Mouse (Mus musculus): ENCODE results near the gene Rcan3.

The Rcan3 gene

DNA sequence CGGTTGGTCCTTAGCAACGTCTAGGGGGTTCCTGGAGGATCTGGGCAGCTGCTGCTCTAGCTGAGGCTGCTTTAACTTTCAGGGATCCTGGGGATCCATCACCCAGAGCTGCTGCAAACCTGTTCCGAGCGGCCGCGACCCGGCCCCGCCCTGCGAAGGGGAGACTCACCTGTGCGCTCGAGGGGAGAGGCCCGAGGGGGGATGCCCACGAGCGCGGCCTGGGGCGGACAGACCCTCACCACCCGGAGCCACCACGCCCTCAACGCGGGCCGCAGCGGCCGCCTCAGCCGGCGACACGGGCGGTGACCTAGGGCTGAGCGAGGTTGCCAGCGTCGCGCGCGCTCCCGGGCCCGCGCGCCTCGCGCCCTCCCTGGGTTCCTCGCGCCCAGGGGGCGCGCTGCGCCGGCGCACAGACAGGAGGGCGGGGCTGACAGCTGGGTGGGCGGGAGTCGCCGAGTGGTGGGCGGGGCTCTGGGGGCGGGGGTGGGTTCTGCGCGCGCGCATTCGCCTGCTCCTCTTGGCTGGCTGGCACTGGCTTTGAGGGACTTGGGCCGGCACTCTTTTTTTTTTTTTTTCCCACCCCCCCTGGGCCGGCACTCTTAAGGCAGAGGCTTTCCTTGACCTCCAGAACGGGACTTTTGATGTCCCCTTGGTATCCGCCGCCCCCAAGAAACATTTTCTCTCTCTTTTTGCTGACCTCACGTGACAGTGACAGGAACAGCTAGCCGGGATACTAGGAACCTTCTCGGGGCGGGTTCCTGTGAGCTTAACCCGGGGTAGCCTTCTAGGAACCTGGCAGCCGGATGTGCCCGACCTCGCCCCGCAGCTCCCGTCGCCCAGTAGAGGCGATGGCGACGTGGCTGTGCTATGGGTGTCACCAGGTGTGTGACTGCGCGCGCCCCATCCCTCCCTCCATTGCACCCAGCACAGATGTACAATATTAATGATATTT lies at the start of gene Rcan3:
Gene Rcan3, minus strand, starts transcription at position 411 of the 952 bp plus-strand sequence.
- peak; percentile 82 to 85 for DNase-seq

DNA sequence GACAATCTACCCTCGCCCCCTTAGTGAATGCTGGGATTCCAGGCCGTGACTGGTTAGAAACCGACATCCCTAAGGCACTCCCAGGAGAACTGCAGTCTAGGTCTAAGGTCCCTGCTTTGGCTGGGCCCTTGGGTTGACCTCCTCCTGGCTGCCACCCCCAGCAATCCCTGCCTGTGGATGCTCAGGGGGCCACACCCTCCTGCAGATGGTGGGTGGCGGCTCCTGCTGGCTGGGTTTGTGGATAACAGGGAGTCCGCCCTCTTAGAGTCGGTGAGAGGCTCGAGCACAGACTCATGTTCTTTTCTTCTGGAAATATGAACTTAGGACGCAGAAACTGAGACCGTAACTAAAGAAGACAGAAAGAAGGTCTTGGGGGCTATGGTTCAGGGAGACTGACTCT lies 46.7 kb upstream of the Rcan3 start:
- DNase-seq = no peak

DNA sequence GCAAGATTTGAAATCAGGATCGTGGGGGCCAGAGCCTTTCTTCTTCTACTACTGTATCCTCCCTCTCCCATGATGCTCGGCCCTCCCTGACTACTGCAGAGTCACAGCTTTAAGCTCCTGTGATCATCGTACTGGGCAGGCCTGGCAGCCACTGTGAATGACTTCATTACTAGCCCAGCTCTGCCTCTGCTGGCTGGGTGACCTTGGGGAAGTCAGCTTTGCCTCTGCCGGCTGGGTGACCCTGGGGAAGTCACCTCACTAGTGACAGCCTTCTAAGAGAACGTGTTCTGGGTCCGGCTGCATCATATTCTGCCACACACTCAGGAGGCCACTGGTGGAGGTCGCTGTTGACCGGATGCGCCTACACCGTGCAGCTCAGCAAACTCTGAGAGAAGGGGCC lies 44.2 kb upstream of the Rcan3 start:
- DNase-seq = no peak

DNA sequence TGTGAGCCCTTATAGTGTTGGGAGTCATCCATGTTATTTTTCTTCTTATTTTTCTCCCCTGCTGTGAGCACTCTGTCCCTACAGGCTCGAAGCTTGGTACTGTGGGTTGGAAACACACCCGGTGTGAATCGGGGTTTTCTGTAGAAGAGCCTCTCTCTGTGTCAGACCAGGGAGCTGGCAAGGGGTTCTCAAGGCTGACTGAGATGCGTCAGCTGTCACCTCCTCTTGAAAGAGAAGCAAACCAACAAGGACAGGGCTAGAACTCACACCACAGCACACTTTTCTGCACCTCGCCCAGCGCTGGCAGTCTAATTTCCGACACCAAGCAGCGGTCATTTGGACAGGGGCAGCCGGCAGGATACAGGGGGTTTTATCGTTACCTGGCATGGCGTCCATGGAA lies 29.8 kb upstream of the Rcan3 start:
- DNase-seq = no peak

DNA sequence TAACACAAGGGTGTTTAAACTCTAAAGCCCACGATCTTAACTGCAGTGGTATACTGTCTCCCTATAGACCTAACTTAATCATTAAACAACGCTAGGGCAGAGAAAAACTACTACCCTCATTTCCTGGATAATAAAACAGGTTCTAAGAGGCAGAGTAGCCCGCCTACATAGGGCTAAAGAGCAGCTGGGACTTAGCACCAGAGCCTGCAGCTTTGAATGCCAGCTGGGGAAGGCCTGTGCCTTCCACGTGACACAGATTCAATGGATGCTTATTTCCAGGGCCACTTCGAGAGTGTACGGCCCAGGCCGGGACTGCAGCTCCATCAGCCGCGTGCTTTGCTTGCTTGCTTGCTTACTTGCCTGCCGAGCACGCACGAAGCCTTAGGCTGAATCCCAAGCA lies 19.9 kb upstream of the Rcan3 start:
- DNase-seq = no peak

DNA sequence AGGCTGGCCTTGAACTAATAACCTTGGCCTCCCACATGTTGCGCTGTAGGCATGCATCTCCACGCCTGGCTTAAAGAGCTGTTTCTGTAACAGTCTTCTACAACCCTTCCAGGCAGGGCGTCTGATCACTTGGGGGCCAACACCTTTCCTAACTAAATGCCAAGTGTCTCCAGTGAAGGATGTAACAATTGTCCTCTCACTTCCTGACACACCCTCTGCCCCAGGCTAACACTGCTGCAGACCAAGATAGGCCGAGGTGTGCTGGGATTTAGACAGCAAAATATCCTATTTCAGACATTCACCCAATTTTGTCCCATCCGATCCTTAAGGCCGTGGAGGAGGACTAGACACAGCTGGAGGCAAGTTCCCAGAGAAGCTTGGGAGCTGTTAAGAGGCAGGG lies 19.5 kb upstream of the Rcan3 start:
- DNase-seq = no peak

DNA sequence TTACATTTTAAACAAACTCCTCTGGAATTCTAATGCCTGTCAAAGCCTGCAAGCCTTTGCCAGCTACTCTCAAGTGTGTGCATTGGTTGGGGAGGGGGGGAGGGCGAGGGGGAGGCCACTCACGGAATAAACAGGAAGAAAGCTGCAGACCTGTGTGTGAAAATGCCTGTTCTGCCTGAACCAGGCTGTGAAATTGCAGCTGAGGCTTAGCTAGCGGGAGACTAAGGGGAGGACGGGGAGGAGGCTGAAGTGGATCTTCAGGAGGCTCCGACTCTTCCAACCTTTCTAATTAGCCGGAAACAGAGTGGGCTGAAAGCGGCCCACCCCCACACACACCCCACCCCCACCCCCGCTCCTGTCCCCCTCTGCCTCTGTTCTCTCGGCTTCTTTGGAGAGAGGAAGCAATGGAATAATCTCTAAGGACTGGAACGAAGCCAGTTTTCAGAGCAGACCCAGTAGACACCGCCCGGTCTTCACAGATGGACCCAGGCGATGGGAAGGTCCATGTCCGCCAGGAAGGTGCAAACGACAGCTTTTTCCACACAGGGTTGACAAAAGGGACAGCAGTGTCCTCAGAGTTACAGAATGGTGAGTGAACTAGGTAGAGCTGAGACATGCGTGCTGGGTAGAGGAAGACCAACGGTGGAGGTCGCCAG lies 17.8 kb upstream of the Rcan3 start:
- no peak for DNase-seq

DNA sequence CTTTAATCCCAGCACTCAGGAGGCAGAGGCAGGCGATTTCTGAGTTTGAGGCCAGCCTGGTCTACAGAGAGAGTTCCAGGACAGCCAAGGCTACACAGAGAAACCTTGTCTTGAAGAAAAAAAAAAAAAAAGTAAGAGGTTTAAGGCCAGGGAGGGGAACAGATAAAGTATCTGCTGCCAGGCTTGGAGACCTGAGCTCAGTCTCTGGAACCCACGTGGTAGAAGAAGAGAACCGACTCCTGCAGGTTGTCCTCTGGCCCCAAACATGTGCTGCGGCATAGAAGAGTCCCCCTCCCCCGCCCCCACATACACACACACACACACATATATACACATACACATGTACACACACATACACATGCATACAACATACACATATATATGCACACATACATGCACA lies 8.8 kb upstream of the Rcan3 start:
- no peak for DNase-seq

DNA sequence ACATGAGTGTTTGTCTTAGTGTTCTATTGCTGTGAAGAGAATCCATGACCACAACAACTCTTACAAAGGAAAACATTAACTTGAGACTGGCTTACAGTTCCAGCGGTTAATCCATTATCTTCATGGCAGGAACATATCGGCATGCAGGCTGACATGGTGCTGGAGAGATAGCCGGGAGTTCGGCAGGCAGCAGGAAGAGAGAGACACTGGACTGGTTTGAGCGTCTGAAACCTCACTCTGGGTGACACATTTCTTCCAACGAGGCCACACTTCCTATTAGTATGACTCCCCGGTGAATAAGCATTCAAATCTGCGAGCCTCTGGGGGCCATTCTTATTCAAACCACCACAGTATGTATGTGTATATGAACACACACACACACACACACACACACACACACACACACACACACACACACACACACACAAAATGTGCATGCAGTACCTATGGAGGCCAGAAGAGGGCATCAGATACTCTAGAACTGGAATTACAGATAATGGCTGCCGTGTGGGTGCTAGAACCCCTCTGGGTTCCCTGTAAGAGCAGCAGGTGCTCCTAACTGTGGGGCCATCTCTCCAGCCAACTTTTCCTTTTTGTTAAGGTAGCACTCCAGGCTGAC lies 6.4 kb upstream of the Rcan3 start:
- DNase-seq = peak; percentile 73 to 75

DNA sequence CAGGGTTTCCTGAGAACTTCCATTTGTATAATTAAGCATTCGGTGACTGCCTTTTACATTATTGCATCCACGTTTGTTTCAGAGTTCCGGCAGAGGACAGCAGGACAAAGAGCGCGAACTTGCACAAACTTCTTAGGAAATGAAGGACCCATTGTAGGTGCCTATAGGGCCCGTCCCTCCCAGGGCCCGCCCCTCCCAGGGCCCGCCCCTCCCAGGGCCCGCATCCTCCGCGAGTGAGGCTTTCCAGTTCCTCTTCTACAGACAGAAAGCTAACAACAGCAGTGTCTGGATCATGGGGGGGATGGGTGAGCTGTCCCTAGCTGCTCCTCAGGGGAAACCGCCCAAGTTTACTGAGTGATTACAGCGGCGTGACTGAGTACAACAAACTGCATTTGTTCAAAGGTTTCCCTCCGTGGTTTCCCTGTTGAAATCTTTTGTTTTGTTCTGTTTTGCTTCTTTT lies 5.6 kb upstream of the Rcan3 start:
- DNase-seq = peak; percentile 82 to 83

DNA sequence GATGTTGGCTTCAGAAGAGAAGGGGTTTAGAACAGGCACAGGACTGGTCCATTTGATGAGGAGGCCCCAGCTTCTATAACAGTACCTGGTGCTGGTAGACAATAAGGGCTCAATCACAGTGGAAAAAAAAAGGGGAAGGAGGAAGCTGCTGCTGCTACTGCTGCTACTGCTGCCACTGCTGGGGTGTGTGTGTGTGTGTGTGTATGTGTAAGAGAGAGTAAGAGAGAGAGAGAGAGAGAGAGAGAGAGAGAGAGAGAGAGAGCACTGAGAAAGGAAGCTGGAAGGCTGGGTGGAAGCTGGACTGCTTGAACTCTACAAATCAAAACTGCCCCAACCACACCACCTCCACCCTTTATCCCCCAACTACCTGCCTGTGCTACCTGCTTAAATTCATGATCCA lies 4.3 kb upstream of the Rcan3 start:
- peak; percentile 9 to 10 for DNase-seq

DNA sequence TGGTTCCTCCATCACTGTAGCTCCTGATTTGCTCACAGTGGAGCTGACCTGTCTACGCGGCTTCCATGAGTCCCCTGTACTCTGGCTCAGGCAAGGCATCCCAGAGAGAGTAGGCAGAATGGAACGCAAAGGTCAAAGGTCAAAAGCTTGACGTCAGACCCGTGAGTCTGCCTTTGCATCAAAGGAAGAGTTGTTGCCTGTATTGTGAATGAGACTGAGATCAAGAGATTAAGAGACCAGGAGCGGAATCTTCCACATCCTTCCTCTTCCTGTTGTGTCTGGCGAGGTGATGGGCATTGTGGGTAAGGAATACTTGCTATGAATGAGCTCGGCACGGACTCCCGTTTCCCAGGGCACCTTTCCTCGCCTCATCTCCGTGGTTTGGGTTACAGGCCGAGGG lies 2.6 kb upstream of the Rcan3 start:
- no peak for DNase-seq

DNA sequence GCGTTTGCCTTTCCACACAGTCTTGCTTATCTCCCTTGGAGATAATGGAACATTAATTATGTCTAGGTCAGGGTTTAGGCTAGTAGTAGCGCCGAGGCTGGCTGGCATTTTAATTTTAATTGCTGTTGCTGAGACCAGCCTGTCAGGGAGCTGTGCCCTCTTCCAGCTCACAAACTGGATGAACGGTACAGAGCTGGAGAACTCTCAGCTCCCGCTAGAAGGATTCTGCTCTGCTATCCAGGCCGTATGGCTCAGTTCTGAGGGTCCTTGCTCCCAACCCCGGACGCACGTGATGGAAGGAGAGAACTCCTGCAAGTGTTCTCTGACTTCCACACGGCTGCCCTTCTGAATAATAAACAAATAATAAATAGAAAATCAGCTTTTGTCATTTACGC lies 739 bp upstream of the Rcan3 start:
- no peak for DNase-seq

DNA sequence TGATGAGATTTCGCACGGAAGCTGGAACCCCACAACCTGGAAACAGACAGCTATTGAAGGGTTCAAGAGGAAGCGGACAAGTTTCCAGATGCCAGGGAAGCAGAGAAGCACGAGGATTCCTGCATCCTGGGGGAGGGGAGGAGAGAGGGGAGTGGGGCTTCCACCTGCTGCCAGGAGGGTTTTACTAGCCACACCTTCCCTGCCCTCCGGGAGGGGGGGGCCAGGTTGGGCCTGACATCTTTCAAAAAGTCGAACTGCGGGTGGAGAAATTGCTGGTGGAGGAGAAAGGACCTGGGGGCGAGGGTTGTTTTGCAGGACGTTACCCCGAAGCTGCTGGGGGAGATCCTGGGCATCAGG lies 589 bp downstream of the Rcan3 start:
- no peak for DNase-seq

DNA sequence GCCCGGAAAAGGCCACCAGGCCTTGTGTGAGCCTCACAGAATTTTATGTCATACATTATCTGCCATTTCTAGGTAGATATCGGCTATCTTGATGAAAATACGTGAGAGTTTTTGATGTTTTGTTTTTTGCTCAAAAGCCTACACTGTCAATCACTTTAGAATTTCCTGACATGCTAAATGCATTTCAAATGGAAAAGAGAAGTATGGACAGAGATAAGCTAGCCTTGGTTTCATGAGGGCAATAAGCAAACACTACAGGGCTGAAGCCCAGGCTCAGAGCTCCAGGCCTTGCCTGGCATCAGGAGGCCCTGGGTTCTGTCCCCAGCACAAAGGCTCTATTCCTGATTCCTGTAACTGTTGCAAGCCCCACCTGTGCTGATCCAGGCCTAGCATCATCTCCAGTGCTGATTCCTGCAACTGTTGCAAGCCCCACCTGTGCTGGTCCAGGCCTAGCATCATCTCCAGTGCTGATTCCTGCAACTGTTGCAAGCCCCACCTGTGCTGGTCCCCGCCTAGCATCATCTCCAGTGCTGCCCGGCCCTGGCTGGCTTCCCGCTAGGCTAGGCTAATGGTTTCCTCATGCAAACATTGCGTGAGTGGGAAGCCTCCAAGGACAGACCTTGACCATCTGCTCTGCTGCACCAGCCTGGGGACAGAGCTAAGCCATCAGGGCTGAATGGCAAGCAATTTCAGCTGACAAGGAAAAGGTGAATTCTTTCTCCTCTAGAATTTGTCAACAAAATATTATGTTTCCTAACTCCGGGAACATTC lies 3.5 kb downstream of the Rcan3 start:
- no peak for DNase-seq

DNA sequence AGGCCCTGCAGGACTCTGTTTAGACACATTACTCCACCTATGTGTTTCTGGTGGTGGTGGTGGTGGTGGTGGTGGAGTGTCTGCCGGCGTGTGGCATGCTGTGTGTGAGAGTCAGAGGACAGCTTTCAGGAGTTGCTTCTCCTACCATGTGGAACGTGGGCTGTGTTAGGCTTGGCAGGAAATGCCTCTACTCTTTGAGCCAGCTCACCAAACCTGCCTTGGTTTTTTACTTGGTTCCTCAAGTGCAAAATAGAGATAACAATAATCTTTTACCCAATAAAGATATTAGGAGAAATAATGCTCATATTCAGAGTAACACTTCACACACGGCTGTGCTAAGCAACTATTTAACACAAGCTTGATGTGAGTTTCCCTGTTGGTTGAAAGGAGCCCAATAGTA lies 4.3 kb downstream of the Rcan3 start:
- DNase-seq = no peak

DNA sequence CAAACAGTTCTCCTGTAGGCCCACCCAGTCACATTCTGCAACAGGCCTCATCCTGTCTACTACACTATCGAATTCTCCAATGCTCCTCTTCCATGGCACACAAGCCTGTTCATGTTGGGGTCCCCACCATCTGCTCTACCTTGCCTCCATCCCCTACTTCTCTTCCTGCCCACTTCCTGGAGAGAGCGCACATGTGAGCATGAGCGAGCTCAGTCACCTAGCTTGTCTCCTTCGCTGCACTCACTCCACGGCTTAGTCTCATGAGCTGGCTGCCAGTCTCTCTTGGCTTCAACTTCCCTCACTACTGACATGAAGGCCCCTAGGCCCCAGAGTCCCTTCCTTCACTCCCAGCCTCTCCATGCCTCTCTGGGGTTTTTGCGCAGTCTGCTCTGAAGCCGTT lies 7.1 kb downstream of the Rcan3 start:
- no peak for DNase-seq

DNA sequence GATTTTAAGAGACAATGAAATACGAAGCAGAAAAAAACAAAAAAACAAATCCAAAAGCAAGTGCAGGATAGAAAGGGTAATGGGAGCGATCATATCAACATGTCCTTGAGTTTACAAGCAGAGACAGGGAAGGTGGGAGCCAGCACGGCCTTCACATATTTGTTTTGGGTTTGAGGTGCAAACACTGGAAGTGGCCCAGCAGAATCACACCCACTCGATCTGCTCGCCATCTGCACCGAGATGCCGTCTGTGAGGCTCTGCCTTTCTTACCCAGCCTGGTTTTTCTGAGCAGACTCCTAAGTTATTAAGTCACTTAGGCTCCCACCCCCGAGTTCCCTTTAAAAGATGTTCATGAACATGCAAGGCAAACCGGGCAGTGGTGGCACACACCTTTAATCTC lies 8.0 kb downstream of the Rcan3 start:
- no peak for DNase-seq

DNA sequence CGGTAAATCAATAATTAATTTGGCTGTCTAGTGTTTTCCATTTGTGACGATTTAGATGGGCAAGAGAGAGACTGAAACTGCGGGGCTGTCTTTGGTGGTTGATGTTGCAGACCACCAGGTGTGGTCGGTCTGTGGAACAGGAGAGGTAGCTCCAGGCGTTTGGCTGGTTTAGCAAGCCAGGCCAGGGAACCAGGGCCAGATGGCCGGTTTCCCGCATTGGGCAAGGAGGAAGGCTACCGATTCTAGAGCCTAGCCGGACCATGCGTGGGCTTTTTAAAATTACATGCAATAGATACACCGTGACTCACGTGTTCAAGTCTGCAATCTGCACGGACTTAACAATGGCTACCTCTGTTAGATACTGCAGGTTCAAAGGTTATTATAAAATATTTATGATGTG lies 12.7 kb downstream of the Rcan3 start:
- no peak for DNase-seq

DNA sequence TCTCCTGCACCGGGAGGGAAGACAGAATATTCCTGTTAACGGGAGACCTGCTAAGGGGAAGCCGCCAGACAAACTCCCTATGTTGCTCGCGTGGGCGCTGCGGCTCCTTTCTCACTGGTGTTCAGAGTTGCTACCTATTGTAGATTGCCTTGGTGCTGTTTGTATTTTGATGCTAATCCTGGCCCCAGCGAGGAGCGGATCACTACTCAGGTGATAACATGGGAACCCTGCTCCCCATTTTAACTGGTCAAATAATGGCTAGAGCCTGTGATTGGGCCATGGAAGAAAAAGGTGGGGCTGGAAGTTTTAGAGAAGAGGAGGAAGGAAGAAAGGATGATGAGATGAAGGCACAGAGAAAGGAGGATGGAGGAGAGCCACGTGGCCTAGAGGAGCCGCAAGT lies 13.2 kb downstream of the Rcan3 start:
- no peak for DNase-seq

DNA sequence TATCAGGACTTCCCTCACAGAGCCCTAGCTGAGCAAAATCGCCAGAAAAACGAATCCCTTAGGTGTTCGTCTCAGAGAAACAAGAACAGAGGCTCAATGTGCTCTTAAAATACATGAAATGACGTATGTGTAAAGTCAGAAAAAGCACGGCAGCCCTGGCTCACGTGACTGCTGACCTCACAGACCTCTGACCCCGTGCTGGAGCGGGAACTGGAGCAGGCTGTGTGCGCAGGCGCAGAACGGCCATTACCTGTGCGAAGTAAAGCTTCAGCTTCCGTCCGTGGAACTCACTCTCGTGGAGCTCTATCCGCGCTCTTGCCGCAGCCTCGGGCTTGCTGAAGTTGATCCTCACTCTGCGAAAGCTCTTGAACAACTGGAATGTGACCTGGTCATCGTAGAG lies 13.7 kb downstream of the Rcan3 start:
- DNase-seq = no peak

DNA sequence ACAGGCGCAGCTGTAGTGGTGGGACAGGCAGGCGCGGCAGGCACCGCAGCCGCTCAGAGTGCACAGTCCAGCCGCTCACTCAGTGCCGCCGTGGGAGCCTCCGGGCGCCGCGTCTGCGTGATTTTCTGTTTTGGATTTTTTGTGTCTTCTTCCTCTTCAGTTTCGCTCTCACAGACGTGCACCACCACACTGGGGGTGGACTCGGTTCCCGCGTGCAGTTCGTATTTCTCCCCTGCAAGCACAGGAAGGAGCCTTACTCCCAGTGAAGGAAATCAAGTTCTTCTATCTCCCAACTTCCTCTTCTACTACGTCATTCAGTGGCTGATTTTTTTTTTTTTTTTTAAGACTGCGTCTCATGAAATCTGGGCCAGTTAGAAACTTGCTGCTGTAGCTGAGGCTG lies 17.3 kb downstream of the Rcan3 start:
- DNase-seq = no peak

DNA sequence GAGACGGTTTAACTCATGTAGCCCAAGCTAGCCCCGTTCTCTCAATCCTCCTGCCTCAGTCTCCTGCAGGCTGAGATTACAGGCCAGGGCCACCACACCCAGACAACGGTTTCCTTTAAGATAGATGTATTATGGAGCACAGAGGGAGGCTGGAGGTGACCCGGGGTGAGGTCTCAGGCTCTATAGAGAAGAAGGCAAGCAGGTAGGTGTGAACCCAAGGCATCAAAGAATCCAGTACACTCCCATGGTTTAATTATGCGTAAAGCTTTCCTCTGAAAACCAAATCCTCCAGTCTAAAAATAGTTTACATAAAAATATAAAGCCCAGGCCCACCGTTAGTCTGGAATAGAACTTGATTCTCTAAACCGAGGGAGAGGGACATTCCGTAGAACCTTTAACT lies 20.2 kb downstream of the Rcan3 start:
- no peak for DNase-seq

Data from B cell, adult 2 months (primary cell).